Mouse (Mus musculus): Measurements from ENCODE around the gene Cdhr2. TPM values are rescaled to one million over a fixed set of nuclear protein-coding genes. Genes with fewer than 3 reads are reported as not detected.

Cdhr2 gene
- polyA plus RNA-seq, 1 experiment from 2014 or later, result not detected

DNA sequence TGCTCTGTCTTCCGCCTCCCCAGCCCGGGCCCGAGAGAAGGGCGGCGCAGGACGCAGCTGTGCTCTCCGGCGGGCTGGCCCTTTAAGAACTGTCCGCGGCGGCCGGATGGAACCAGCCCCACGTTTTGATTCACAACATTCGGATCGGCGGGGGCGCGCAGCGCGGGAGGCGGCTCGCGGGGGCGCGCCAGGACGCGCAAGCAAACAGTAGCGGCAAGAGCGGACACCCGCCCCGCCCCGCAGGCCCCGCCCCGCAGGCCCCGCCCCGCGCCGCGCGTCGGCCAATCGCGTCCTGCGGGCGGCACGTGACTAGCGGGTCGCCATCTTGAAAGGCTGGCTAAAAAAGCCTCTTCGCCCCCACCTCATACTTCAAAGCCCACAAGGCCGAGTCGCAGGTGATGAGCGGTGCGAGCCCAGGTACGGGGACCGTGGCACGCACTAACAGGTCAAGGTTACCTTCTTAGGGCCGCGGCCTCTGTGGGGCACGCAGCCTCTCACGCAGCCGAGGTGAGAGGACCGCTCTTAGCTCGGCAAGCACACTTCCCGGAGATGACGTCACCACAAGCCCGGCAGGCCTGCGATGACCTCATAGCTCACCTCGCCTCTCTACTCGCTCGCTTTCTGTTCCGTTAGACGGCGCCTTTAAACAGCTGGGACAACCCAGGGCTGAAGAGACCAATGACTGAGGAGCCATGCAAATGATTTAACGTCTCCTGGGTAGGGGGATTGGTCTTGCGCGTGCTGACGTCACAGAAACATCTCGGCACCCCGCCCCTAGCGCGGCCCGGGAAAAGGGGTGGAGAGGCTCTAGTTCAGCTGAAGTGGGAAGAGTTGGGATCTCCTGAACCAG is 13.5 kb upstream of the Cdhr2 start:
- under 1% methylated on average over 67 of the region's 82 CpGs for WGBS
- ATAC-seq (ENCODE audit: low FRiP score), result peak; percentile 92
- Histone ChIP-seq H3K27me3 (ENCODE audit: control insufficient read depth, insufficient read depth, low read length) (no peaks in the 10 kb centered on the region), H3K27ac (ENCODE audit: low read depth, low read length) (peak overlapping the region; percentile 97), H3K4me2 (replicated peaks; ENCODE audit: low read depth, low read length) (peak overlapping the region; percentile 89), H3K4me3 (ENCODE audit: low read depth, low read length) (peak overlapping the region; percentile 97), H3K4me1 (replicated peaks; ENCODE audit: control insufficient read depth, insufficient read depth, low read length) (peaks cover 18% of the 10 kb centered on the region), H3K9me3 (ENCODE audit: control insufficient read depth, low read length) (no peaks in the 10 kb centered on the region), H3K9ac (ENCODE audit: low read depth, low read length) (peak overlapping the region; percentile 99), H3K36me3 (ENCODE audit: control insufficient read depth, insufficient read depth, low read length) (peaks cover 7% of the 10 kb centered on the region)
- DNase-seq (ENCODE audit: low spot score), result peak; percentile 99

DNA sequence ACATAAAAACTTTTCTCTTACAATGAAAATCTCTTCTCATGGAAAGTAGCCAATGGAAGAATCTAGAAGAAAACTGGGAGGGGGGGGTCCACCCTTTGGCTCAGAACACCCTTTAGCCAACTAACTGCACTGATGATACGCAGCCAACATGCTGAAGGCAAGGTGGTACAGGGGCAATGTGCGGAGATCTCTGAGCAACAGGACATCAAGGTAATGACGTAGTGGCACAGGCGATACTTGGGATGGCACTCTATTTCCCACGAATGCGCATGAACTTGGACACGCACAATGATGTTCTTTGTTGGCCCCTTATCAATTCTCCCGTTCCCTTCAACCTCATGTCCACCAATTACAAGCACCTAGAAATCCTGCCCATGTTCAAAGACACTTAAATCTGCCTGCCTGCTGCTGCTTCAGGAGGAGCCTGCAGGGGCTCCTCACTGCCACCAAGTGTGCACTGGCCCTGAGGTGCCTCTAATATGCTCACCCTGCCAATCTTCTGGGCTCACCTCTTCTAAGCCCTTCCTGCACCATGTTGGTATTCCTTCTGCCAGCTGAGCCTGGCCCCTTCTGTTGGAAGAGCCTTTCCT is 11.0 kb upstream of the Cdhr2 start:
- WGBS, result 93% methylated on average over 8 of the region's 8 CpGs

DNA sequence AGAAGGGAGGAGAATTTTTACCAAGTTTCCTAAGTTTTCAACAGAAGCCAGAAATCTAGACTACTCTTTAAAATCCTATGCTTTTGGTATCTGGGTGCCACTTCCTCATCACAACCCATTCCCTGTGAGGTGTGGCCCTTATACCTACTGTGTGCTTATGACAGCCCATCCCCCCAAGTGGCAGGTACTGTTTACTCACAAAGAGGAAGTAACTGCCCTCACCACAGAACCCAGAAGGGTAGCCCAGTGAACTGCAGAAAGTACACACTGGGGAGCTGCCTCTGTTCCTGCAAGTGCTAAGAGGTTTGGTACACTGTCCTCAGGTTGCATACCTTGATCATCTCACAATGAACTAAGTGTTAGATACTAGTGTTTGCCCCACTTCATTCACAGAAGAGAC is 9.5 kb upstream of the Cdhr2 start:
- Histone ChIP-seq H3K27me3 (ENCODE audit: control insufficient read depth, insufficient read depth, low read length) (no peaks in the 10 kb centered on the region), H3K27ac (ENCODE audit: low read depth, low read length) (no peak overlapping the region), H3K36me3 (ENCODE audit: control insufficient read depth, insufficient read depth, low read length) (no peaks in the 10 kb centered on the region), H3K4me3 (ENCODE audit: low read depth, low read length) (no peak overlapping the region), H3K4me1 (replicated peaks; ENCODE audit: control insufficient read depth, insufficient read depth, low read length) (peaks cover 9% of the 10 kb centered on the region), H3K9me3 (ENCODE audit: control insufficient read depth, low read length) (no peaks in the 10 kb centered on the region), H3K4me2 (replicated peaks; ENCODE audit: low read depth, low read length) (no peak overlapping the region), H3K9ac (ENCODE audit: low read depth, low read length) (0 out of 2 replicates have a peak overlapping the region, but pooled peaks have one; percentile 92)
- ATAC-seq (ENCODE audit: low FRiP score), result no peak
- DNase-seq (ENCODE audit: low spot score), result no peak

More for the DNA sequence above, 11.0 kb upstream of the Cdhr2 start:
- Histone ChIP-seq H3K36me3 (ENCODE audit: control insufficient read depth, insufficient read depth, low read length) (no peaks in the 10 kb centered on the region), H3K9ac (ENCODE audit: low read depth, low read length) (no peak overlapping the region), H3K4me3 (ENCODE audit: low read depth, low read length) (no peak overlapping the region), H3K27me3 (ENCODE audit: control insufficient read depth, insufficient read depth, low read length) (no peaks in the 10 kb centered on the region), H3K9me3 (ENCODE audit: control insufficient read depth, low read length) (no peaks in the 10 kb centered on the region), H3K4me1 (replicated peaks; ENCODE audit: control insufficient read depth, insufficient read depth, low read length) (peaks cover 15% of the 10 kb centered on the region), H3K4me2 (replicated peaks; ENCODE audit: low read depth, low read length) (no peak overlapping the region), H3K27ac (ENCODE audit: low read depth, low read length) (no peak overlapping the region)
- ATAC-seq (ENCODE audit: low FRiP score) (no peak), DNase-seq (ENCODE audit: low spot score) (no peak)

DNA sequence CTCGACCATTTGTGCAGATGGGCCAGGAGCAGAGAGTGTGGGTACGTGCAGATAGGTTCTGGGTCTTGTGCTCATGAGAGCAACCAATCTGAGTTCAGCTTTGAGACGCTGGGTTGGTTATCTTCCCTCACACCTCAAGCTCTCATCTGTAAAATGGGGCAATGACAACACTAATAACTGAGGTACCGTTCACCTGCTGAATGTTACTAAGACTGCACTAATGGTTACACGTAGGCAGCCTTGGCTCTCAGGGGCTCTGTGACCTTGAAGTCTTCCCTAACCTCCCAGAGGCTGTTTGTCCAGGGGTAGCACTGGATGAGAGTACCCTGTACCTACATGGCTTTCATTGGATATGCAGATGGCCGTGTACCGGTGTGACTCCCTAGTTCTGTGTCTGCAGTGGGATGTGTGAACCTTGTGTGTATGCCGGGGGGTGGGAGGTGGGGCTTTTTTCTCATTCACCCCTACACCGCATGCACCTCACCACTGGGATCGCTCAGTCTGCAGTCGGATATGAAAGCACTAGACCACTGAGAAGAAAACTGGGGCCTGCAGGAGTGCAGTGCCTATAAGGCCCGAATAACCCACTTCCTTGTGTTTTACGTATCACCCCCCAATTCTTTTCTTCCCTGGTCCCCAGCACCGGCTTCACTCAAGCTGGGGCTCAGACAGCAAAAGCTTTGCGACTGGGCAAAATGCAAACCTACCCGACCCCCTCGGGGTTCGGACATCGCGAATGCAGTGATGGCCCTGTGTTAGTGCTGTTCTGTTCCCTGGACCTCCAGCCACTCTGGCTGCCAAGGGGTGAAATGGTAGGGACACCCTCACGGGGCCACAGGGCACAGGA is 8.3 kb upstream of the Cdhr2 start:
- Histone ChIP-seq H3K4me2 (replicated peaks; ENCODE audit: low read depth, low read length) (peak overlapping the region; percentile 74), H3K4me1 (replicated peaks; ENCODE audit: control insufficient read depth, insufficient read depth, low read length) (peaks cover 9% of the 10 kb centered on the region), H3K36me3 (ENCODE audit: control insufficient read depth, insufficient read depth, low read length) (no peaks in the 10 kb centered on the region), H3K9ac (ENCODE audit: low read depth, low read length) (peak overlapping the region; percentile 92), H3K27ac (ENCODE audit: low read depth, low read length) (peak overlapping the region; percentile 86), H3K9me3 (ENCODE audit: control insufficient read depth, low read length) (no peaks in the 10 kb centered on the region), H3K4me3 (ENCODE audit: low read depth, low read length) (peak overlapping the region; percentile 98), H3K27me3 (ENCODE audit: control insufficient read depth, insufficient read depth, low read length) (no peaks in the 10 kb centered on the region)
- ATAC-seq (ENCODE audit: low FRiP score) (peak; percentile 3; the same call in 1 of the 2 replicates), DNase-seq (ENCODE audit: low spot score) (no peak)
- WGBS, result 17% methylated on average over 21 of the region's 21 CpGs

DNA sequence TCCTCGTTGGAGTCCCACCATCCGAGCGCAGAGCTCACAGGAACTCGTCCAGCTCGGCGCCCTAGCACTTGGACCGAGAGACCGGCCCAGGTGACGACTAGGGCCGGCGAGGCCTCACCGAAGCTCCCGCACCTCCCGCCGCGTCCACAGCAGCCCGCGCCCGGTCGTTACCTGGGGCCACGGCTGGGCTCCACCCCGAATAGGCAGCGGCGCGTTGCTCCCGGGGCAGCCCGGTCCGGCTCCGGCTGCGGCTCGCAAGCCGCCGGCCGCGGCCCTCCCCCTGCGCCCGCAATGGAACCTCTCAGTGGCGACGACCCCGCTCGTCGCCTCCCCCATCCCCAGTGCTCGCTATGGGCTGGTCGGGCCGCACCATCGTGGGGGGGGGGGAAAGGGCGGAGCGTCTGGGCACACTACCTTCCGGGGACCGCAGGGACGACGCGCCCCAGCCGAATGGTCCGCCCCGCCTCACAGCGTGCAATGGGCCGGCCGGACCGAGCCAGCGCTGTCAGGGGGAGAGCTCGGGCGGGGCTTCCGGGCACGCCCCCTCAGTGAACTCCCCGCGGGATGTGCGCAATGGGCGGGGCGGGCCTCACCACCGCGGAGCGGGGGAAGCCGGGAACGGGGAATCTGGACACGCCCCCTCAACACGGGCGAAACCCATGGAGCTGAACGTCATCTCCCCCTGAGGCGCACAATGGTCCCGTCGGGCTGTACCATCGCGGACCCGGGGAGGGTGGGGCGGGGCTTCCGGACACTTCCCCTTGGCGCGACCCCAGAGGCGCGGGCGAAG is 7.5 kb upstream of the Cdhr2 start, which contains the start of gene Rnf44:
Rnf44 (minus strand) TSS at position 350 of the 790 bp plus-strand sequence.
- peak within 1 kb of the TSS; percentile 86 for H3K27ac ChIP-seq (ENCODE audit: low read depth, low read length)
- peak within 1 kb of the TSS; percentile 92 for H3K9ac ChIP-seq (ENCODE audit: low read depth, low read length)
- no peaks in the 10 kb centered on the region for H3K36me3 ChIP-seq (ENCODE audit: control insufficient read depth, insufficient read depth, low read length)
- H3K9me3 ChIP-seq (ENCODE audit: control insufficient read depth, low read length), result no peaks in the 10 kb centered on the region
- no peaks in the 10 kb centered on the region for H3K27me3 ChIP-seq (ENCODE audit: control insufficient read depth, insufficient read depth, low read length)
- H3K4me3 ChIP-seq (ENCODE audit: low read depth, low read length), result peak within 1 kb of the TSS; percentile 98
- H3K4me2 ChIP-seq (replicated peaks; ENCODE audit: low read depth, low read length), result peak within 1 kb of the TSS; percentile 74
- WGBS, result under 1% methylated on average over 55 of the region's 92 CpGs
- H3K4me1 ChIP-seq (replicated peaks; ENCODE audit: control insufficient read depth, insufficient read depth, low read length), result peaks cover 9% of the 10 kb centered on the region
- peak; percentile 98 for ATAC-seq (ENCODE audit: low FRiP score)
- DNase-seq (ENCODE audit: low spot score), result peak; percentile 98

DNA sequence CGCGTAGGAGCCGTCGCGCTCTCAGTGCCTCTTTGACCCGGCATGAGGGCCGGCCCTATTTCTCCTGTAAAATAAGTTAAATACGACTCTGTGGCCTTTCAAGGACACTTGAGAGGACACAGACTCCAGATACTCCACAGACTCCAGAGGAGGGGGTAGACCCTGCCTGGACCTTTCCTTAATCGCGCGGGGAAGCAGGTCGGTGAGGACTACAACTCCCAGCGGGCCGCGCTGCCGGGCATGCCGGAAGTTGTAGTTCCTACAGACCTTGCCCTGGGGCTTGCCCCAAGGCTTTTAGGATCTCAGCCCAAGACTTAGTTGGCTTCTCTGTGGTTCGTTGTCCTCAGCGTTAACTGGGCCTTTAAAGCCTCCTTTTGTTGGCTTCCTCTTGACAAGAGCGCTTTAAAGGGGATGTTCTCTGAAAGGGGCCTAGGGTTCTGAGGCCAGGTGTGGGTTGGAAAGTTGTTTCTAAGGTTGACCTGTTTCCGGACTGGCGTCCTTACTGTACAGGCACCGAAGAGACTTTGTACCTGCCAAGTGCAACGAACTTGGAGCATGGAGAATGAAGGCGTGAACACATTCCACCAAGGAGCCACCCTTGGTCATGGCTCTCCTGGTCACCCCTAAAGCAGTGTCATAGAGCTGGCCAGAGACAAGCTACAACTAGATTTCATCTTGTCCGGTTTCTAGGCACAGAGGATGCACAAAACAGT is 6.8 kb upstream of the Cdhr2 start:
- Histone ChIP-seq H3K27ac (ENCODE audit: low read depth, low read length) (peak overlapping the region; percentile 86), H3K9ac (ENCODE audit: low read depth, low read length) (peak overlapping the region; percentile 69), H3K4me2 (replicated peaks; ENCODE audit: low read depth, low read length) (peak overlapping the region; percentile 30), H3K9me3 (ENCODE audit: control insufficient read depth, low read length) (no peaks in the 10 kb centered on the region), H3K27me3 (ENCODE audit: control insufficient read depth, insufficient read depth, low read length) (no peaks in the 10 kb centered on the region), H3K4me1 (replicated peaks; ENCODE audit: control insufficient read depth, insufficient read depth, low read length) (peaks cover 9% of the 10 kb centered on the region), H3K4me3 (ENCODE audit: low read depth, low read length) (peak overlapping the region; percentile 98), H3K36me3 (ENCODE audit: control insufficient read depth, insufficient read depth, low read length) (no peaks in the 10 kb centered on the region)
- peak; percentile 88 for ATAC-seq (ENCODE audit: low FRiP score)
- no peak for DNase-seq (ENCODE audit: low spot score)
- WGBS, result 17% methylated on average over 26 of the region's 26 CpGs

DNA sequence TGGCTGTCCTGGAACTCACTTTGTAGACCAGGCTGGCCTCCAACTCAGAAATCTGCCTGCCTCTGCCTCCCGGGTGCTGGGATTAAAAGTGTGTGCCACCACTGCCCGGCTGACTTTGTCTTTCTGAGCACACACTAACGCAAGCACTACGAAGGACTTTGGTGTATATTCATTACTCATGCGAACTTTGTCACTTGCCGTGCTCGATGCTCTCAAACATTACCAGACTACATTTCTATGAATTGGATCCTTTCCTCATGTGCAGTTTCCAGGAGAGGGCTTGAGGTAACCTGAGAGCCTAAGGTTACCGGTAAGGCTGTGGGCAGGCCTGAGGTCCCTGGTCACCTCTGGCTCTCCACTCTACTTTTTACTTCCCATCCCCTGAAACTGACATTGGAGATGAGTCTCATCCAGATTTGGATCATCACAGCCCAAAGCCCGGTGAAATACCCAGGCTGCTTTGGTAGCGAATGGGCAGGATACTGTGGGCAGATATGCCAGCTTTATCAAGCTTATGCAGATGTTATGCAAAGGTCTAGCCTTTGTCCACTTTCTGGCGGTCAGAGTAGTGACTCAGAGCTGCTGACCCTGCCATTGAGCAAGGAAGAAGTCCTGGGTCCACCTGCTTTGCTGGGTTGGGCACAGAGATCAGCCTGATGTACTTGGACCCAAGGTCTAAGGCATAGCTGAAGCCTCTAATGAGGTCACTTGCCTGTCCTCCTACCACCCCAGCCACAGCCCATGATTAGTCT is 5.6 kb upstream of the Cdhr2 start:
- no peak for ATAC-seq (ENCODE audit: low FRiP score)
- H3K27ac ChIP-seq (ENCODE audit: low read depth, low read length), result no peak overlapping the region
- 90% methylated on average over 11 of the region's 11 CpGs for WGBS
- no peak for DNase-seq (ENCODE audit: low spot score)
- H3K4me2 ChIP-seq (replicated peaks; ENCODE audit: low read depth, low read length), result no peak overlapping the region
- H3K36me3 ChIP-seq (ENCODE audit: control insufficient read depth, insufficient read depth, low read length), result no peaks in the 10 kb centered on the region
- peaks cover 9% of the 10 kb centered on the region for H3K4me1 ChIP-seq (replicated peaks; ENCODE audit: control insufficient read depth, insufficient read depth, low read length)
- no peak overlapping the region for H3K4me3 ChIP-seq (ENCODE audit: low read depth, low read length)
- no peaks in the 10 kb centered on the region for H3K27me3 ChIP-seq (ENCODE audit: control insufficient read depth, insufficient read depth, low read length)
- H3K9ac ChIP-seq (ENCODE audit: low read depth, low read length), result no peak overlapping the region
- no peaks in the 10 kb centered on the region for H3K9me3 ChIP-seq (ENCODE audit: control insufficient read depth, low read length)

Measured in hindbrain, embryonic 11.5 days (tissue).